Mouse (Mus musculus) adrenal gland, adult 8-10 months (tissue): ENCODE measurements around the gene Smok3a. TPM values are rescaled to one million over a fixed set of nuclear protein-coding genes. Genes with fewer than 3 reads are reported as not detected.
"Not testable (repeated sequence)": the region's sequence is repeated elsewhere in the genome, so short reads cannot be mapped to it uniquely, and the experiment has no call there.

ENCODE experiments used
- DNase-seq: peaks from one replicate; pipeline ENCODE4 v3.0.0; 2022
- total RNA-seq, 4 experiments: library from RNA; stranded (reverse); gene quantifications; 2 replicates each; pipeline ENCODE4 v1.2.4; 2022

Gene Smok3a
- total RNA-seq = not detected

GRCm38 (mm10) chr5:138020961-138021479 lies at the start of gene Smok3a, which contains the start of gene Smok3b:
Gene Smok3a (plus strand): TSS chr5:138021261.
Gene Smok3b (plus strand): TSS chr5:138021429.
- not testable (repeated sequence) for DNase-seq

GRCm38 (mm10) chr5:137973161-137973560 lies 47.9 kb upstream of the Smok3a start:
- no peak for DNase-seq

- DNase-seq = no peak
These were observed 47.3 kb upstream of the Smok3a start for GRCm38 (mm10) chr5:137973738-137974137.

GRCm38 (mm10) chr5:137974724-137975123 lies 46.3 kb upstream of the Smok3a start:
- DNase-seq = no peak

GRCm38 (mm10) chr5:137975434-137975833 lies 45.6 kb upstream of the Smok3a start:
- DNase-seq = no peak

- DNase-seq = no peak
These were observed 43.8 kb upstream of the Smok3a start for GRCm38 (mm10) chr5:137977291-137977690.

- DNase-seq = no peak
These were observed 42.0 kb upstream of the Smok3a start for GRCm38 (mm10) chr5:137979081-137979480.

DNA sequence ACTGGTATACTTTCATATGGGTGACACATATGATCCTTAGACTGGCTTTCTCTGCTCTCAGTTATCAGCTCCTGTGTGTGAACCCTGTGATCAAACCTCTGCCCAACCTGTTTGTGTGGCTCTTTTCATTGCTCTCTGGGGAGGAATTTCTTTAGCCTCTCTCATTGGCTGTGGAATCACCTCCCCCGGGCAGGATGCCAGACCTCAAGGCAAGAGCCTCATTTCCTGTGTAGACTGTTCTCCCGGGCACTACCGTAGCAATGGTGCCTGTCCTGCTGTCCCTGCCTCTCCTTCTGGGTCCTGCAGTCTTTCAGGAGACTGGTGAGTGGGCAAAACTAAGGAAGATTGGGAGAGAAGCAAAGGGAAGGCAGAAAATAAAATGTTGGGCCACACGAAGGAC lies 39.8 kb upstream of the Smok3a start, which contains the start of gene Azgp1:
Azgp1 (plus strand) TSS at position 221 of the 400 bp plus-strand sequence.
- peak; percentile 3 for DNase-seq

GRCm38 (mm10) chr5:137986351-137986750 lies 34.7 kb upstream of the Smok3a start:
- DNase-seq = no peak

GRCm38 (mm10) chr5:138009437-138009836 lies 11.6 kb upstream of the Smok3a start:
- no peak for DNase-seq

- no peak for DNase-seq
These were observed 8.7 kb upstream of the Smok3a start for GRCm38 (mm10) chr5:138012382-138012781.

DNA sequence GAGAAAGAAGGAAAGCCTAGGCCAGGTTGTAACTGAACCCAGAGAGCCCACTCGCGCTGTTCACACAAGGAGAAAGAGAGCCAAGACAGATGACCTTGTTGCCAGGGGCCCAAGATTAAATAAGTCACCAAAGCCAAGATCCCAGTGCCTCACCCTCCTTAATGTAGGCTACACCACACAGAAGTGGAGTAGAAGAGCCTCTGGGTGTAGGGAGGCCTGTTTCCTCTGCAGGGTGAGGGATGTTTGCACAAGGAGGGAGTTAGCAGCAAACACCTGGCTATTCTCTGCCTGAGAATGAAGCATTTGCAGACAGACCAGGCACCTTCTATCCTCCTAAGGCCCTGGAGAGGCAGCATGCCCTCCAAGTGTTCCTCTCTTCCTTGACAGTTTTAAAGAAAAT lies 4.5 kb upstream of the Smok3a start:
- DNase-seq = no peak

DNA sequence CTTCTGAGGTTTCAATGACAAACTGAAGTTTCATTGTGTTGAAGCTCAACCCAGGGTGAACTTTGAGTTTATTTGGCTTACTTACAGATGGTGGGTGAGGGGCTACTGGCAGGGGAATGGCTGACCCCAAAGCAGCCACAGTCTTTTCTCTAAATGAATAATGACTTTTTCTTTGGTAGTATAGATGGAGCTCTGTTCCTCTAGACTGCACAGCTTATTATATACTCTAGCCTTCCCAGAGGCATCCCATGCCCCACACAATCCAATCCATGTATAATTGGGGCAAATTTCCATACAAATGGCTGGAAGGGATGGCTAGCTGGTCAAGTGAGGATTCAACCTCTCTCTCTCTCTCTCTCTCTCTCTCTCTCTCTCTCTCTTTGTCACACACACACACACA lies 4.1 kb upstream of the Smok3a start:
- no peak for DNase-seq

DNA sequence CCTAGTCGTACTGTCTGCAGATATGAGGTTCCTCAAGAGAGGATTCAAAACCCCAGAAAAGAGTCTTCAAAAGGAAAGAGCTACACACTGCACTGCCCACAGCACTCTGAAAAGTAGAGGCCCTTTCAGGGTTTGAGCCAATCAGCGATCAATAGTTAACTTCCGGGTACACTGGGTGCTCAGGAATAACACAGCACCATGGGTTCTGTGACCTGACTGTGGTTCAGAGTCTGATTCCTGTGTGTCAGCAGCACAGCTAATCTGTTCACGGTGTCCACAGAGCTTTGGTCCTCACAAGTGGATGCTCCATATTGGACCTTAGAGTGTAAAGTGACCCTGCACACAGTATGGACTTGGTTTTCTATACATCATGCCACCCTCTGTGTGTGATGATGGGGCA lies 1.5 kb upstream of the Smok3a start:
- DNase-seq = not testable (repeated sequence)

- DNase-seq = not testable (repeated sequence)
These were observed 31.8 kb downstream of the Smok3a start, which contains the start of gene Smok3c for GRCm38 (mm10) chr5:138052894-138053293. Gene Smok3c (plus strand): TSS chr5:138053194.

- no peak for DNase-seq
These were observed 52.7 kb downstream of the Smok3a start for GRCm38 (mm10) chr5:138073803-138074202.

DNA sequence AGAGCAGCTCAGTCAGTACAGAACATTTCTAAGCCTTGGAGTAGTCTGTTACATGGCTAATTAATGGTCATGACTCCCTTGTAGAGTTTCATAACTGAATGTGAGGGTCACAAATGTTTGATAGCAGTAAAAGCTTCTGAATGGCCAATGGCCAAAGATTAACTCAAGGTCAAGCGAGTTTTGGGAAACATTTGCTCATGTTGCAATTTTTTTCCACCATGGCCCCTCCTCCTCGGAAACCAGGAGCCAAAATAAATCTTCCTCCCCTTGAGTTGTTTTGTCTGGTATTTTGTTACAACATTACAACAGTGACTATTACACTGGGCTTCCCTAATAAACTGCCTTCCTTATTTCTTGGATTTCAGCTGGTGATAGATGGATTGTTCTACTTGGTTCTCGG lies 54.6 kb downstream of the Smok3a start:
- DNase-seq = peak; percentile 31

GRCm38 (mm10) chr5:138076148-138076547 lies 55.1 kb downstream of the Smok3a start:
- no peak for DNase-seq

GRCm38 (mm10) chr5:138080456-138080855 lies 59.4 kb downstream of the Smok3a start:
- no peak for DNase-seq

DNA sequence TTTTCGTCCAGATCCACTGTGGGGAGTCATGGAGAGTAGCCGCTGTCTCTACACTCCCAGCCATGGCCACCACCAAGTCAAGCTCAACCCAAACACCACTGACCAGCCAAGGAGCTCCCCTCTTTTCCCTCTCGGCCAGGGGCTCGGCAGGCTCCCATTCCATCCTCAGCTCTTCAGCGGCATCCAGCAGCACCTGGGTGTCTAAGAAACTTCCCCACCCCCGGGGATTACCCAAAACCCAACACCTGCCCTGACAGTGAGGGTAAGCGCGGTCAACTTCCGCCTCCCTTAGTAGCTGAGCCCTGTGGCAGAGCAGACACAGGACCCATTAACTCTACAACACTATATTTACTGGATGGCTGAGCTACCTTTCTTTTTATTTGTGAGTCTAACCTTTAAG lies 60.4 kb downstream of the Smok3a start:
- DNase-seq = no peak

- no peak for DNase-seq
These were observed 62.3 kb downstream of the Smok3a start for GRCm38 (mm10) chr5:138083318-138083900.

- no peak for DNase-seq
These were observed 62.9 kb downstream of the Smok3a start for GRCm38 (mm10) chr5:138083936-138084335.
